Mouse (Mus musculus): ENCODE measurements at regions not wholly inside any gene's neighbourhood (a gene's known extent, or its start where the extent isn't known, plus 50 kb on each side); places are given as distances from the start of the nearest gene placed in this dataset.
A peak's percentile ranks its signal among the peaks of the same experiment; 100 is the strongest.

DNA sequence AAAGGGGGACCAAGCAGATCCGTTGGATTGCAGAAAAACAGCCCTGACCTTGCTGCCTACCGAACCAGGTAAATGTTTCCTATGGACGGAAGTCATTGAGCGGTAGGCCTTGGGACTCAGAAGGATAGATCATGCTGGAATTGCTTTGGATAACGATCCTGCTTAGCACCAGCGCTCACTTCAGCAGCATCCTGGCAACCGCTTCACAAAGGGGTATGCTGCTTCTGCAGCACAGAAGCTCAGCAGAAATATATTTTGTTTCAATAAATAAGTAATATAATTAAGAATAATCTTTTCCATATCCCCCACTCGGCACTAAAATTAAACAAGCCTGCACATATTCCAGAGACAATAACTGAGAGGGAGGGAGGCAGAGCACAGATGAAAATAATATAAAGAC lies 296.0 kb downstream of the Meis1 start:
- DNase-seq (ENCODE audit: low read depth, low spot score) = no peak

DNA sequence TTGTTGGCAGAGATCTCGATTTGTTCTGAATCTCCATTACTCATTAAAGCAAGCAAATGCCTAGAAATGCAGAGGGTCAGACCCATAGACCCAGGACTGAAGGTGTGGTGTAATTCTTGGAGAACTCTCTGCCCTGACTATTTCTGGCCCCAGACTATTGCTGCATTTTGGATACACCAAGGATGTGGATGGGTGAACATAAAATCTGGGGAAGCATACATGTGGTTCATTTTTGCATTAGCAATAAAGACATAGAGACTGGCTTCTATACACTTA lies 303.0 kb downstream of the Meis1 start:
- no peak for DNase-seq (ENCODE audit: low read depth, low spot score)

DNA sequence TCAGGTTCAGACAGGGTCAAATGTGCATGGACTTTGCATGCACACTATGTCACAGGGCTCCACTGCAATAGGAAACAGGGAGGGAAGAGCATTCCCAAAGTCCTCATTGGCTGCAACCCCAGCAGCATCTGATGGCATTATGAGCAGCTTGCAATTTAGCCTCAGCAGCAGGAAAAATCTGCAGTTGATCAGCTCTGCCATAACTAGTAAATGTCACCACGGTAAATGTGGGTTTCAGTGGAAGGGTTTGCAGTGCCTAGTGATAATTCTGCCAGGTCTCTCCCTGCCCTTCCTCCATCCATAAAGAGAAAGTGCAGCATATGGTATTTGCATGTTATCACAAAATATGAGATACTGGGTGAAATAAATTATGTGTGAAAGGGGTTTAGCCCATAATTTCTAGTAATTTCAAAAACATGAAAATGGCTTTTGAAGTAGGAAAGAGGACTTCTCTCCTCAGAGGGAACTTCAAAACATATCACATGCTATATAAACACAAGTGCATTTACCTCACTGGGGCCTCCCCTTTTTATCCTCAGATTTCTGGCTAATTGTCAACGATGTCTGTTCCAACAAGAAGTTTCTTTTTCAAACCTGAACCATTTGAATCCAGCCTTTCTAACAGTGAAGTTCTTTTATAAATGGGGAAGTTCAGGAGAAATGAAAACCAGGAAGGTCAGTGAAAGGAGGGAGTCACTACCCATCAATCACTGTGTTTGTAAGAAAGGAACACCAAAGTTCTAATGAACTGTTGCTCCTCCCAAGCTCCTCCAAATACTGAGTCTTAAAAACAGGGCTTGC lies 303.5 kb downstream of the Meis1 start:
- DNase-seq (ENCODE audit: low read depth, low spot score) = no peak

DNA sequence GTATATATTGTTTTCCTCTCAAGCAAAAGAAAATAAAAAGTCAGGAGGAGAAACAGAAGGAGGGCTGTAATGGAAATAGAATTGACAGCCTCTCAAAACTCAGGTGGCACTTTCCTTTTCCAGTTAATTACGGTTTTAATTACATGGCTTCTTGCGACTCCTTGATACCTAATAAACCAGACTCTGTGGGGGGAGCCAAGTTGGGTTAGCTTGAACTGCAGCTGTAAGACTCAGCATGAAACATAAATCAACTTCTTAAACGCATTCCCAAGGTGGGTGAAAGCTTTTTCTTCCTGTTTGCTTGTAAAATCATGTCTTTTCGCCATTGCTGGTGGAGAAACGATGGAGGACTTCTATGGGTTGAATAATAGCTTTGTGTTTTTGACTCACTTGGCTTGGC lies 304.4 kb downstream of the Meis1 start:
- DNase-seq (ENCODE audit: low read depth, low spot score) = no peak

DNA sequence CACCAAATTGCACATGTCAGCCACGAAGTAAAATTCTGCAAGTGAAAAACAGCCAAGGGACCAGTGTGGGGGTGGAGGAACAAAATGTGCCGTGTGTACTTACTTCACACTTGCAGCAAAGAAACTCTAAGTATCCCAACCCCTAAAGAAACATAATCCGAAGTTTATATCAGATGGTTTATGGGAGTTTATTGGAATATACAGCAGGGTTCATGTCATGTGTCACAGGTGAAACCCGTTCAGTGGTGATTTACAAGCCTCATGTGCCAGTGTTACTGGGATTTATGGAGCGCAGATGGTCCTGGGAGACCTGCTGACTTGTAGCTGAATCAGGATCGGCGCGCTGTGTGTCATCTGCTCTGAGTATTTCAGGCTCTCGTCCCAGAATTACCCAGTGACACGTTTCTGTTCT lies 306.1 kb downstream of the Meis1 start:
- DNase-seq (ENCODE audit: low read depth, low spot score) = no peak

DNA sequence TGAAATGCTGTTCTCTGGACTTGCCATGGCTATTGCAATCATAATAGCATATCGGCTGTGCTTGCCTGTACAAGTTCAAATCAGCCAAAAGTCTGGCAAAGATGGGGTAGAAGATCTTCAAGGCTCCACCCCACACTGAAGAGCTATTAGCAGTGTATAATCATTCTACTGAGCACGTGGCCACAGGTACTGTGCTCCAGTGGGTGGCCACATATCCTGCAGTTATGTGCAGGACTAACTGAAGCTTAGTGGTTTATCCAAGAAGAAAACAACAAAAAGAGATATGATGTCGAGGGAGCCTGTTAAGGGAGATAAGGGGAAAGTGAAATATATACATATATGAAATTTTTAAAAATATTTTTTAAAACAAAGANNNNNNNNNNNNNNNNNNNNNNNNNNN lies 309.2 kb downstream of the Meis1 start:
- DNase-seq (ENCODE audit: low read depth, low spot score) = no peak

DNA sequence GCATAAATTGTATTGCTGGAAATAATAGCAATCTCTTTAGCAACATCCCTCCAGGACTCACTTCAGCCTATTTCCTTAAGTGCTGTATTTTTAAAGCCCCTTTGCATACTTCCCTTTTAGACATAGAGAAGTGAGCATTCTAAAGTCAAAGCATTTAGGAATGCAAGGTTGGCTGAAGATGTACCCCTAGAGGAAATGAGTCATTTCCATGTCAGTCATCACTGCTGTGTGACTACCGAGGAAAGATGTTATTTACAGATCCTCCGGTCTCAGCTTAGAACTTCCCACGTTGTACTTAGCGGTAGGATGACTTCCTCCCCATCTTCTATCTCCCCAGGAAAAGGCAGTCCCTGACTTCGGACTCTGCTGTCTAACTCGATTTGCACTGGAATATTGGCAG lies 337.2 kb downstream of the Meis1 start:
- no peak for DNase-seq (ENCODE audit: low read depth, low spot score)

DNA sequence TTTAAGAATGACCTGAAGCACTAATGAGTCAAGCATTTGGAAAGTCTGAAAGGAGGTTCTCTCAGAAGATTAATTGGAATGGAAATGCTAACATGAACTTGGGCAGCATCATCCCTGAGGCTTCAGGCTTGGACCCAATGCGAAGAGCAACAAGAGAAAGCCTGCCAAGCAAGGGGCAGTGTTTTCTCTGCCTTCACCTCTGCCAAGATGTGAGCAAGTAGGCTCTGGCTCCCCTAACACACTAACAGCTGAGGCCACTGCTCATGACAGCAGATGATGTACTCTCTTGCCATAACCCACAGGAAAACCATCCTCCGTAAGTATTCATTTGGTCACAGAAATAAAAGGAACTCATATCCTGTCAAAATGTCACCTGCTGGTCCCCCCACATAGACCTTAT lies 341.9 kb downstream of the Meis1 start:
- no peak for DNase-seq (ENCODE audit: low read depth, low spot score)

DNA sequence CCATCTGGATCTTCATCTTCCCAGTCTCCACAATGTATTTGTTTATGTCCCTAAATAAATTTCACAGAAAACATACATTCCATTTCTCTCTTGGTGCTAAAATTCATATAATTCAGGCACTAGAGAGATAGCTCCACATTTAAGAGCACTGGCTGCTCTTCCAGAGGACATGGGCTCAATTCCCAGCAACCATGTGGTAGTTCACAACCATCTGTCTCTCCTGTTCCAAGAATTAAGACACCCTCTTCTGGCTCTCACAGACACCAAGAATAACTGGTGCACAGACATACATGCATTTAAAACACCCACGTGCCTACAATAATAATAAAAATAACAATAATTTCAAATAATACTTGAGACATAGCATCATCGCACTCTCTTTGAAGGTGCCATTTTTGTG lies 347.8 kb downstream of the Meis1 start:
- peak; percentile 32 for DNase-seq (ENCODE audit: low read depth, low spot score)

DNA sequence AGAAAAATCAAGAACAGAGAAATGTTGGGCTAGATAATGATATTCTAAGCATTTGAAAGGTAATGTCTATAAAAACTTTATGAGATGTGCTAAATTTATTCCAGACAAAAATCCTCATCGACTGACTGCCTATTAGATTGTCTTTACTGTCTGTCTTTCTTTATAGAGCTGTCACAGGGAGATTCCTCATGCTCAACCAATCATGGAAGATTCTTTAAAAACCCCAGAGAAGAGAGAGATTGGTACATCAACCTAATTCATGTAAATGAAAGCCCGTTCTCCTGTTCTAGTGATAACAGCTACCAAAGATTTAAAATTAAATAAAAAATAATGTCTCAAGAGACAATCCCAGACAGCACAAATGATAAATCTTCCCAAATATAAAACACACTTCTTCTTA lies 349.5 kb downstream of the Meis1 start:
- DNase-seq (ENCODE audit: low read depth, low spot score) = no peak

DNA sequence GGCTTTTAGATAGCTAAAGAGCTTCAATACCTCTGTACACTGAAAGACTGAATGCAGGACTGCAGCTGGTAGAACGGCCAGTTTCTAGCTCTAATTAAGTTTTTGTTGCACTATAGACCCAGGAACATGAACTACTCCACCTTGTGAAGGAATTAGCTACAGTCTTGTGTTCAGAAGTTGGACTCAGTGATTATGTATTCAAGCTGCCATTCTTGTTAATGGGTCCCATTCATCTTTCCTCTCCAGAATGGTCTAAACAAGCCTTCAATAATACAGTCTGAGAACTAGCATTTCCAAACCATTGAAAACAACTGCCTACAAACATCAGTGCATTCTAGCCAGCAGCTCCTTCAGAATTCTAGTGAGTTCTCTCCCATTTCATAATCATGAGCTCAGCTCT lies 362.4 kb downstream of the Meis1 start:
- no peak for DNase-seq (ENCODE audit: low read depth, low spot score)

DNA sequence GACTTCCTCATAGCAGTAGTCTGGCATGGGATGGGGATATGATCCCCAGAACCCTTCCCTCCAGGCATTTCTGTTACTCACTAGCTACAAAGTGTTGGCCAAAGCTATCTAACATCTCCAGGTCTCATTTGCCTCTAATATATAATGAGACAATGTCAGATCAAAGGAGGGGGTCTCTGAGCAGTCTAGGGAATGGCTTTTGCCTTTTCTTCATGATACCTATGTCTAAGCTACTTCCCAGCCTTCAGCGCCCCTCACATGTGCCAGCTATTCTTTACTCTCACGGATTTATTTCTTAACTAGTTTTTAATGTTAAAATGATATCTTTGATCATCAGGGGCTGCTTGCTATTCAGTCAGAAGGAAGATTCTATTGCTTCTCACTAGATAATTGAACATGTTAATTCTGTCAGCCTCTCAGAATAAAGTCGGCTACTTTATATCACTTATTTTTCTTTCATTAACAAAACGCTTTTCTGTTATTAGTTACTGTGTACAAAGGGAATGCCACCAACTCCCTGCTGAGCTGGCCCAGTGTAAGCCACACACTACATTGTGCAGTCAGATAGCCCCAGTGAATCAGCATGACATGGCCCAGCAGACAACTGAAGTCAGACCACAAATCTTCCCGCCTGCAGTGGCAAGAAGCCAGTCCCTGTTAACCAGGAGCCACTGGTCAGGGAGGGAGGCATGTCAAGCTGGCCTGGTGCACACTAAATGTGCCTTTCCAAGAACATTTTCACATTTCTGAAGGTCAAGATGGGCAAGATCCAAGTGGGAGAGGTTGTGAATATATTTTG lies 386.6 kb downstream of the Meis1 start:
- no peak for DNase-seq (ENCODE audit: low read depth, low spot score)

DNA sequence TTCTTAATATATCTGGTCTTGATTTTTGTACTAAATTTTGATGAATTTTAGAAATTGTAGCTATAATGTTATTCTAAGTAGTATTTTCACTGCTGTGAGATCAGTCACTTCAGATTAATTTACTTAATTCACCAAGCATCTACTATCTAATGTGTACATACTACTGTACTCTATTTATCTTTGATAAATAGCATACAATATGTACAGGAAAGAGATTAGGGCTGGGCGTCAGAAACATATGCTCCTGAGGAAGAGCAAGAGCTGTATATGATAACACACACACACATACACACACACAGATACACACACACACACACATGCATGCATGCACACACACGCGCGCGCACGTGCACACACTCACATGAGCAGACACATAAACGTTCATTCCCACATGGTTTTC lies 387.2 kb downstream of the Meis1 start:
- DNase-seq (ENCODE audit: low read depth, low spot score) = no peak

DNA sequence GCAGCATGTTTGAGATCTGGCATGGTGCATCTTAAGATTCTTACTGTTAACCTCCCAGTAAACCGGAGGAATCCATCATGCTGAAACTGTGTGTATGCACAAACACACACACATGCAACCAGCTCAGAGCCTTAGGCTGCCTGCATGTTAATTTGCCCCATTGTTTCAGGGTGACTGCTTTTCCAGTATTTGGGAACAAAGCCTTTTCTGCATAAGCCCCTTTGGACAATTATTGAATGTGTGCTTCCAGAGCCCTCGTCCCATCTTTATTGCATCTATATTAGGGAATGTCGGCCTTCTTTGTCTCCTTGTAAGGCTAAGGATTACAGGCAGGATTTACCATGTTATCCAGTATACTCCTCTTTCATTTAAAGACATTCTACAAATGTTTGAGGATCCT lies 397.0 kb downstream of the Meis1 start:
- no peak for DNase-seq (ENCODE audit: low read depth, low spot score)

DNA sequence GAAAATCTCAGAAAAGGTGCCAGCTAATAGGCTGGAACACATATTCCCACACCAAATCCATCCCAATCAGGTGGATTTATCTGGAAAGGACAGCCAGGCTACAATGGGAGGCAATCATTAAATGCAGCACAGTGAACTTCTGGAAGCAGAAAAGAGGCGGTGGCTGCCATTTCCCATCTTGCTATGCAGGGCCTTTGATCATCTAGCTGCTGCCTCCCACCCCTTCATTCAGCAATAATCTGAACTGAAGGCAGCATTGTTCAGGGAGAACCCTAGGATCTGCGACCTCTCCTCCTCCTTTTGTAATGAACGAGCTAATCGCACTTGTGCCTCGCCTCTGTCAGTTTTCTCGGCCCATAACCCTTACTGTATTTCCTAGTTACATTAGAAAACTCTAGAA lies 413.9 kb downstream of the Meis1 start:
- no peak for DNase-seq (ENCODE audit: low read depth, low spot score)

DNA sequence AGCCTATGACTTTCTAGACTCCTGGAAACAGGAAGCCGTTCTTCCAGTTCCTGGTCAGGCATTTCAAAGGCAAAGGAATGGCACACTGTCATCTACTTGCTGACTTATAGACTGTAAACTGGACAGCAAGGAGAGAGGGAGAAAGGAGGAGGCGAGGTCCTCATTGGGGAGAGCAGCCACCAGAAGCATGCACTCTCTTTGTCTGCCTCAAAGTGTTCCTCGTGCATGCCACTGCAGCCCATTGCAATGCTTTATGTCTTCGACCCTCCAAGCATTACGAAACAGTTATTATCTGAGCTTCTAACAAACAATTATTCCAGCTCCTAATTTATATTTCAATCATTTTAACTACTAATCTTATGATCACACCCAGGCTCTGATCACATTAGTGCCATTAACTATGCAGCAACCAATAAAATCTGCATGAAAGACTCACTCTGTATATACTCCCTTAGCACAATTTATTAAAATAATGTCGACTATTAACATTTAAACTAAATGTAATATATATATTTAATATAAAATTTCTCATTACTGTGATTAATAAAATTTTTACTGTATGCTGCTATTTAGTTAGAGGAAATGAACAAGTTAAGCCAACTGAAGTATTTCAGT lies 417.1 kb downstream of the Meis1 start:
- no peak for DNase-seq (ENCODE audit: low read depth, low spot score)

DNA sequence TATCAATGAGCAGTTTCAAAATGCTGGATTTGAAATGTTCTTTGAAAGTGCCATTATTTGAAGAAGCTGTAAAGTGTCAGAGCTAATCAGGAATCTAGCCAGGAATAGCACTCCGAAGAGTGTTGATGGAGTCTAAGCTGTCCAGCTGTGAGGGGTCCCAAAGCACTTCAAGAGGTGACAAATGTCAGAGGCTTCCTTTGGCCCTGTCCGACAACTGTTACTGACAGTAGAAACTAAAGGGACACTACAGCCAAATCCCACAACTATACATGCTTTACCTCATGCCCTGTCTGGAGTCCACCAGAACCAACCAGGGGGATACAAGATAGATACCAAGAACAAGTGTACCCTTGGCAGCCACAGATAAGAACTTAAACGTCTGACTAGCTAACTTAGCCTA lies 420.4 kb downstream of the Meis1 start:
- DNase-seq (ENCODE audit: low read depth, low spot score) = no peak

DNA sequence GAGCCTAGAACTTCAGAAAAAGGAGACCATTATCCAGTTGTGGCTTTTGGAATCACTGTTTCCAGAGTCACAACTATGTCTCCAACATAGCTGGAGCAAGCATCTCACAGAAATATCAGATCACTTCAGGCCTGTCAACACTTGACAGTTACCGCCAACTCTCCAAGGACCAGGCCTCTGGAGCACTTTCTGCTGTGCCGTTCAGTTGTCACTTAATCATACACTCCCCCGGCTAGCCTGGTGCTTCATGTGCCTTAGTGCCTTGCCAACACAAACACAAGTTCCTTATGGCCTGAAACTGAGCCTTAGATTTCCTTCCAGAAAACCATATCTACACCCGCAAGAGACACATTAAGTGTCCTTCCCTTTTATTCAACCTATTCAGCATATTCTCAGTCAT lies 421.8 kb downstream of the Meis1 start:
- DNase-seq (ENCODE audit: low read depth, low spot score) = no peak

DNA sequence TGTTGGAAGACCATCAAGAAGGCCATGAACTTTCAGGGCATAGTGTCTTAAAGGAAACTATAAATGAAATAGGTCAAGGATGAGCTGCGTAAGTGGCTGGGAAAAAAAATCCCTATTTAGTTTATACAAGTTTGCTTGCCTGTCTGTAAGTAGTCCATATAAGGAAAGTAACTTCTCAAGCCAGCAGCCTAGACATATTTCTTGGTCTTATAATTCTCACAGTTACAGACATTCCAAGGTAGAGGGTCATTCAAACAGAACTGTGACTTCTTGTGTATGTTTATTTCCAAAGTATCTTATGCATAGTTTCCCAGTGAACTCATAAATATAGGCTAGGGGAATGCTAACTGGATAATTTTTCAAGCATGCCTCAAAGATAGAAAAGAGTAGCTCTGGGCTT lies 428.3 kb downstream of the Meis1 start:
- no peak for DNase-seq (ENCODE audit: low read depth, low spot score)

DNA sequence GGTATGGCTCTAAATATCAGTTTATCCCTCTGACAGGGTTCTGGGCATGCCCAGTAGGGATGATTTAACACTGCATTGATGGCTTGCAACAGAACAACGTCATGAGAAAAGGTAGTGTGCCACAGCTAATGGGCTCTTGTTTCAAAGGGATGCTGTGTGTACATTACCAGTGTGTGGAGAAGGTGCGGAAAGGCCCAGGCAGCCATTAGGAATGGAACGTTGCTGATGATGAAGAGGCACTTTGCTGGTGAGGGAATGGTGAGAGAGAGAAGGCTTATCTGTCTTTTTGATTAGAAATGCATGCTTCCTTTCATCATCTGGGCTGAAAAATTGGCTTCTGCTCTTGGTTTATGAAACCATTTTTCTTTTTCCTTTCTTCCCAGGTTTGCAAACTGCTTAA lies 432.3 kb downstream of the Meis1 start:
- DNase-seq (ENCODE audit: low read depth, low spot score) = no peak

DNA sequence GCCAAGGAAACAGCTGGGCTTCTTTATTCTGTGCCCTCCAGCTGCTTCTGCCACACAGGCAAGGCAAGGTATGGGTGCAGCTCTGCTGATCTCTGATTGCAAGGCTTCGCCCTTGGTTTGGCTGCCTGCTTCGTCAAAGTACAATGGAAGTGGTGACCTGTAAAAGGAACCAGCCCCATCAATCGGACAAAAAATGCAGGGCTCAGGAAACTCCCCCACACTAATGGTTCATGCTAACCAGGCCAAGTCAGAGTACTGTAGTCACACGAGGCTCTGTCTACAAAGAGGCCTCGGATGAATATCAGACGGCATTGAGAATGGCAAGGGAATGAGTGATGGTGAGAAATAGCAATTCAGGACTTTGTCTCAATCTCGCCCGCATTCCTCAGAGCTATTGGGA lies 433.8 kb downstream of the Meis1 start:
- no peak for DNase-seq (ENCODE audit: low read depth, low spot score)

DNA sequence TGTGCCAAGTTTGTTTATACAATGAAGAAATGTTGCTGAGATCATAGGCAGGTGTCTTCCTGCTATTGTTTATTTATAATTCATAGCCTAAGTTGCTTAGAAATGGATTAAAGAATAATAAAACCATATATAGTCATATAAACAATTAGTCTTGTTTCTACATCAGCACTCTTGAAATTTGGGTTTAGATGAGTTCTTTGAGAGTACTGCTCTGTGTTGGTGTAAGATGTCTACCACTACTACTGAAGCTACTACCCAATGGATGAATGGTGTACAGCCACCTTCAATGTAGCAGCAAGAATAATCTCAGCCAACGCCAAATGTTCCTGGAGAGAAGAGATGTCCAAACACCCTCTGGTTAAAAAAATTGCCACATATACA lies 436.0 kb downstream of the Meis1 start:
- DNase-seq (ENCODE audit: low read depth, low spot score) = no peak

Measured in brain, embryonic 18.5 days (tissue).